Mouse (Mus musculus) ovary, adult 2 months (tissue): ENCODE measurements around the gene Top3a. TPM values are rescaled to one million over a fixed set of nuclear protein-coding genes. Genes with fewer than 3 reads are reported as not detected.

Experiments used
- polyA plus RNA-seq: library from polyadenylated mRNA; depleted of rRNA; stranded (reverse); fragments of >200 nt; gene quantifications from 2 replicates; pipeline ENCODE4 v1.2.3, GENCODE M21; 2012; rRNA removed

The Top3a gene
- 11.0 and 12.3 TPM in 2 replicates for polyA plus RNA-seq

GRCm38 (mm10) chr11:60776829-60777740 is at the start of gene Top3a, which contains the start of gene Smcr8:
Gene Top3a (minus strand): TSS chr11:60777365.
Gene Smcr8 (plus strand): TSS chr11:60777524.

GRCm38 (mm10) chr11:60811618-60812017 is 34.5 kb upstream of the Top3a start, which contains the start of gene Shmt1:
Gene Shmt1 (minus strand): TSS chr11:60811718.

GRCm38 (mm10) chr11:60728260-60728761 is 48.9 kb downstream of the Top3a start, which contains the start of gene Mief2:
Gene Mief2 (plus strand): TSS chr11:60728398.

GRCm38 (mm10) chr11:60726601-60727391 is 50.4 kb downstream of the Top3a start, which contains the start of gene Flii:
Gene Flii (minus strand): TSS chr11:60727263.

GRCm38 (mm10) chr11:60699524-60700075 is 77.6 kb downstream of the Top3a start, which contains the start of gene Llgl1:
Gene Llgl1 (plus strand): TSS chr11:60699723.

Other genes with a start within 250 kb of the Top3a start
- 34.2 and 38.4 TPM in 2 replicates for gene Alkbh5, start 241.0 kb downstream of the Top3a start, polyA plus RNA-seq
- gene Llgl1, start 77.6 kb downstream of the Top3a start, polyA plus RNA-seq = 130 and 140 TPM in 2 replicates
- gene Flii, start 50.1 kb downstream of the Top3a start, polyA plus RNA-seq = 279 and 312 TPM in 2 replicates
- 27.7 and 33.8 TPM in 2 replicates for gene Mief2, start 49.0 kb downstream of the Top3a start, polyA plus RNA-seq
- 11.2 and 13.0 TPM in 2 replicates for gene Smcr8, start 159 bp upstream of the Top3a start, polyA plus RNA-seq
- gene Shmt1, start 34.4 kb upstream of the Top3a start, polyA plus RNA-seq = 19.2 and 23.0 TPM in 2 replicates
- gene Dhrs7b, start 53.3 kb upstream of the Top3a start, polyA plus RNA-seq = 12.6 and 14.2 TPM in 2 replicates
- 91.6 and 102 TPM in 2 replicates for gene Tmem11, start 101.9 kb upstream of the Top3a start, polyA plus RNA-seq
- 61.2 and 62.3 TPM in 2 replicates for gene Natd1, start 137.4 kb upstream of the Top3a start, polyA plus RNA-seq
- gene Map2k3, start 154.7 kb upstream of the Top3a start, polyA plus RNA-seq = 24.5 and 35.6 TPM in 2 replicates
- 0.33 and 0.46 TPM in 2 replicates for gene Kcnj12, start 245.2 kb upstream of the Top3a start, polyA plus RNA-seq